Mouse (Mus musculus): Measurements from ENCODE around the gene Aoah.
A peak's percentile ranks its signal among the peaks of the same experiment; 100 is the strongest.

The Aoah gene

DNA sequence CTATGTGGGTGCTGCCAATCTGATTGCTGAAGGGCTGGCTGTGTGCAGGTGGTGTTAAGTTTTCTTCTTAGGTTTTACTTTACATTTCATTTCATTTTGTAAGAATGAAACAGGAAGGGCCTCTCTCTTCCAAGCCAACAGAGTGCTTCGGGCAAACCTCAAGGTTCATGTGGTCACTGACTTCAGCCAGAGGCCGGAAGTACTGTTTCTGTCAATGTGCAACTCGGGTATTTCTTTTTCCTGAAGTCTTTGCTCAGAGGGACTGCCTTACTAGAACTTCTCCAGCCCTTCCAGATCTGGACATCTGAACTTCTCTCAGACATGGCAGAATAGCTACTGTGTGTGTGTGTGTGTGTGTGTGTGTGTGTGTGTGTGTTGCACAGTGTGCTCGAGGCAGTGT, at the start of gene Aoah:
Gene Aoah, plus strand, starts transcription at position 213 of the 400 bp plus-strand sequence.
- no peak for DNase-seq (ENCODE audit: low spot score)

DNA sequence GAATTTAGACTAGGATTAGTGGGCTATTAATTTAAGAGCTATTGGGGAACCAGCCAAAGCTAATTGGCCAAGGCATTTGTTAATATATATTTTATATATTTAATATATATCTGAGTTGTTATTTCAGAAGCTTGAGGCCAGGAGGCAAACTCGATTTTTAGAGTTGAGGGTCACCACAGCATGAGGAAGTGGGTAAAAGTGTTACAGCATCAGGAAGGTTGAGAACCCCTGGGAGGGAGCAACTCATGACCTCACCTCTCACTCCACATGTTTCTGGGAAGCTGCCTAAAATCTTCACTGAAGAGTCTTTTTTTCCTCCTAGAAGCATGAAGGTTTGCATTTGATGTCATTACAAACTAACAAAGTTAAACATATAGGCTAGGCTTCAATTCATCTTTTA, 39.1 kb upstream of the Aoah start:
- no peak for DNase-seq (ENCODE audit: low spot score)

DNA sequence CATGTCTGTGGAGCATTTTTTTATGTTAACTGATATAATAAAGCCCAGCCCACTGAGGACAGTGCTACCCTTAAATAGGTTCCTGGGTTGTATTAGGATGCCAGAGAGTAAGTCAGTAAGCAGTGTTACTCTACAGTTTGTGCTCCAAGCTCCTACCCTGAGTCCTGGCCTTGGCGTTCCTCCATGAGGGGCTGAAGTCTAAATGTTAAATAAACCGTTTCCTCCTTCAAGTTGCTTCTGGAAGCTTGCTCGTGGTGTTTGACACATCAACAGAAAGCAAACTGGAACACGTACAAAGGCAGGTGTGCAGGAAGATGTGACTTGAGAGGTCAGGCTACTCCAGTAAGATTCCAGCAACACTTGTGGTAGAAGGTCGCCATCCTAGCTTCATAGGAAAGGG, 10.3 kb upstream of the Aoah start:
- no peak for DNase-seq (ENCODE audit: low spot score)

DNA sequence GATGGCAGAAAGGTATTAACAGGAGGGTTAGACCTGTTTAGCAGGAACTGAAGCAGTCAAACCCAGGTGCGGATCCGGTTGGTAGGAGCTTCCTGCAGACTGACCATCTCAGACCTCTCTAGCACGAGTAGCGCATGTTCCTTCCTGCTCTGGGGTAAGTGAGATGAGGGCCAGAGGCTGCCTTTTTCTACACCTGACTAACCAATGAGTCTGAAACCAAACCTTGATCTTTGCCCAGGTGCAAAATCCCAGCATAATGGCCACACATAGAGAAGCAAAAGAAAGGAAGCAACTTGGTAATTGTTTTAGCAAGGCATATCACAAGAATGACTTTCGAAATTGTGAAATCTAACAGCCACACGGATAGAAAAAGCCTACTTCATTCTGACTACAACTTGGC, 9.9 kb upstream of the Aoah start:
- no peak for DNase-seq (ENCODE audit: low spot score)

DNA sequence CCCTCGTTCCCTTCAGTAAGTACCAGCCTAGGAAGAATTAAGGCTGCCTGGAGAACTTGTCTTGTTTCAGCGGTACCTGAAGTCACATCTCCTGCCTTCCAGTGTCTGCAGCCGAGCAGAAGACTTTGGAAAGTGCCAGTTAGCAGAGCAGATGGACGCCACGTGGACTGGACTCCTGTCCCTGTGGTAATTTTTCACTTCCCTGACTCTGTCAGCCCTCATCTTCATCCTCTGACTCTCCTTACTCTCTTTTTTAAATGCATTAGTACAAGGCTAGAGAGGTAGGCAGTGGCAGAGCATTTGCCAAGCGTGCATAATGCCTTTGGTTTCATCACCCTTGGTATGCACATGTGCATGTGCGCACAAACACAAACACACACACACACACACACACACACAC, 8.0 kb upstream of the Aoah start:
- DNase-seq (ENCODE audit: low spot score), result no peak

DNA sequence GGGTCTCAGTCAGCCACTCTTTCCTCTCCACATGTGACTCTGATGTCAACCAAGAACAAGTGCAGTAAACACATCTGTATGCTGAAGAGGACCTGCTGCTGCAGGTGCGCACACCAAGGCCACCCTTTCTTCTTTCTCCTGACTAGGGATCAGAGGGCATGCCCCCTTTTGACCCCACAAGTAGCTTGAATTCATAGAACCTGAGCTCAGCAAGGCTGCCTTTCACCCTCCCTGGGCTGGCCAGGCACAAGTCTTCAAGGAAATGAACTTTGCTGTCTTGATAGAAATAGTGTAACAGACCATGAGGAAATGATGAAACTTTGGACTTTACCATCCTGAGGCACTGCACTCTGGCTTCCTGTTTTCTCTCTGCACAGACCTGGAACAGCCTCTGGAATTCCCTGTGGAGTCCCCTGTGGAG, 7.1 kb upstream of the Aoah start:
- DNase-seq (ENCODE audit: low spot score), result no peak

DNA sequence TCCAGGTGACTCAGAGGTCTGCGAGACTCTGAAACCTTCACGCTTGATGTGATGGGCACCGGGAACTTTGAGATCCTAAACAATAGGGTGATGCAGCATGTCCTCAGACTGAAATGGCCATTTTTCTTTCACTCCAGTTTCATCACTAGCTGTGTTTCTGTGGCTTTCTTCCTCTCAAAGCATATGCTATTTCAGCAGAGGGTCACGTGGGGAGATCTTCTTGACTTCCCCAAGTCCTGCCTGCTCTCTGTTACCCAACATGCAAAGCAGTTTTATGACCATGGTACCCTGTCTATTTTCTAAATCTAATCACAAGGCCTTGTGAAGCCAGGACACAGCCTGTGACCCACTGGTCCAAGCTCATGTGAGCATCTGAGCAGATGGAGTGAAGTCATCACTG, 6.0 kb upstream of the Aoah start:
- DNase-seq (ENCODE audit: low spot score), result no peak

DNA sequence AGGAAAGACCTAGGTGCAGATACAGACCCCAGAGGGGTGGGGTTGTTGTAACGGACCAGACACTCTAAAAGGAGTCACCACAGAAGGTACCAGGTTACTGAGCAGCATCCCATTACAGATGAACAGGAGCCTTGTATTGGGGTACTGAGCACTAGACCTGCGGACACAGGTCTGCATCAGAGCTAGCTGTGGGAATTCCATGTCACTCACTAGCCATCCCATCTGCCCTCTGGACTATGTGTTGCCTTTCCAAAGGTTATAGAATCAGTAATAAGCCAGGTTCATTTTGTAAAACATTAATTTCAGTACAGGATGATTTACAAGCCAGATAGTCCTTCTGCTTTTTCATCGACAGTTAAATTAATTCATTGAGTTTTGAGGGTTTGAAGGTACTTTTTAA, 2.7 kb downstream of the Aoah start:
- no peak for DNase-seq (ENCODE audit: low spot score)

DNA sequence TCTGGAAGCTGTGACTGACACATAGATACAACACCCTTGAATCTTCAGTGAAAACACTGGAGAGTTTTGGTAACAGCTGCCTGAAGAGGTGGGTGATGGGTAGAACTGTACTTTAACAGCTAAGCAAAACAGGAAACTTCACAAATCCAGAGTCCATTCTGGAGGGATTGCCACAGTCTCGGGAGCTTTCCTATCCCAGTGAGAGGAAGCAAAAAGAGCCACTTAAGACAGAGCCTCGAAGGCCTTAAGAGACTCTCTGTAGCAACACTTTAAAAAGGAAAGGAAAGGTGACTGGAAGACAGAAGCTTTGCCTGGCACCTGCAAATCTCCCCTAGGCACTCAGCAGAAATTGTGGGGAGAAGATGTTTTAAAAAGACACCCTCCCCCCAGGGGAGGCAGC, 4.6 kb downstream of the Aoah start:
- DNase-seq (ENCODE audit: low spot score), result no peak

DNA sequence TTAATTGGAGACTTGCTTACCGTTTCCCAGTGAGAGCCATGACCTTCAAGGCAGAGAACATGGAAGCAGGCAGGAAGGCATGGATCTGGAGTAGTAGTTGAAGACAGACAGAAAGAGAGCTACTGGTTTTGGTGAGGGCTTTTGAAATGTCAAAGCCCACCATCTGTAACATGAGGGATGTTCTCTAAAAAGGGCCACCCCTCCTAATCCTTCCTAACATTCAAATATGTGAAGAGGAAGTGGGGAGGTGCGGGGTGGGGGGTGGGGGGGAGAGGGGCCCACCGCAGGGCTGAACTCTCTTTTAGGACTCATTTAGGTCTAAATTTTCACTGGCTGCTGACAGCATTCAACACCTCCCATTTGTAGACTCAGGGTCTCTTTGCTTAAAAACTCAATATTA, 5.9 kb downstream of the Aoah start:
- DNase-seq (ENCODE audit: low spot score), result no peak

DNA sequence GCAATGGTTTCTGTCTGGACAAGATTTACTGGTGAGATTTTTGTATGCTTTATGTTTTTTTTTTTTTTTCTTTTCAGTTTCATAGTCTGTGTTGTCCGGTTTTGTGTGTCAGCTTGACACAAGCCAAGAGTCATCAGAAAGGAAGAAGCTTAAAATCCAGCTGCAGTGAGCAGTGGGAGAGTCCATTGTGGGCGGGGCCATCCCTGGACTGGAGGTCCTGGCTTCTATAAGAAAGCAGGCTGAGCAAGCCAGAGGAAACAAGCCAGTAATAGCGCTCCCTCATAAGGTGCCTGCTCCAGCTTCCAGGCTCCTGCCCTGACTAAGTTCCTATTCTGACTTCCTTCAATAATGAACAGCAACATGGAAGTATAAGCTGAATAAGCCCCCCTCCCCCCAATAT, 6.7 kb downstream of the Aoah start:
- no peak for DNase-seq (ENCODE audit: low spot score)

DNA sequence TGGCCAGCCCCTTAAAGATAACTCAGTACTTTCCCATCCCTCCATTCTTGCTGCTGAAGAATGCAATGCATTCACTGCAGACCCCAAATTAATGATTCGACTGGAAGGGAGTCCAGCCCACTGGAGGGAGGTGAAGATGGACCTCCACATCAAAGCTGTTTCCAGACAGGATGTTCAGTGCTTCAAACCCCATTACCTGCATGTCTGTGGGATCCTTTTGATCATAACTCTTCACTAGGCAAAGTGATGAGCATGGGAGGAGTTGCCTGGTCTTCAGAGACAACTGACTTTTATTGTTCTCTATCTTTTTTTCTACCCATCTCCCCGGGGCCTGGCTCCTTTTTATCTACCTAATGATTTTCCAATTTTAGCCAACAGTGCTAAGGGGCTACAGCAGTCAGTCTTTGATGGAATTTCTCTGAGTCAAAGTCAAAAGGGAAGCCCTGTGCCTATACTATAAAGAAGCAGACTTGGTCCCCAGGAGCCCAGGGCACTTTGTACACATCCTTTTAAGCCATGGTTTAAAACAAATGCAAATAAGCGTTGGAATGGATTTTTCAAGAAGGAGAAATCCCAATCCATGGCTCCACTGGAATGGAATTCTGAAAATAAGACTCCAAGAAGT, 18.0 kb downstream of the Aoah start:
- no peak for DNase-seq (ENCODE audit: low spot score)

DNA sequence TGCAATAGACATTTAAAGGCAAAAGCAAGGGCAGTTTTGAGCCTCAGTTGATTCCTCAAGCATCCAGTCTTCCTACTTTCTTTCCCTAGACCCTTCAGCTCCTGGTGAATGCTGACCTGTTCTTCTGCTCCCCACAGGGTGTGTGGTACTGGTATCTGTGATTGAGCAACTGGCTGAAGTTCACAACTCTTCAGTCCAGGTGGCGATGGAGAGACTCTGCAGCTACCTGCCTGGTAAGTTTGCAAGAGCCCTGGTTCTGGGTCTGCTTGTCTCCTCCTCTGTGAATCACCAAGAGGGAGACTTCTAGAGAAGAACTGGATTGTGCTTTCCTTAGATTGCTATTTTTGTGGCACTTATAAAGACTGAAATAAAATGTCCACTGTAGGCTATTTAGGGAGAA, 22.5 kb downstream of the Aoah start:
- DNase-seq (ENCODE audit: low spot score), result no peak

DNA sequence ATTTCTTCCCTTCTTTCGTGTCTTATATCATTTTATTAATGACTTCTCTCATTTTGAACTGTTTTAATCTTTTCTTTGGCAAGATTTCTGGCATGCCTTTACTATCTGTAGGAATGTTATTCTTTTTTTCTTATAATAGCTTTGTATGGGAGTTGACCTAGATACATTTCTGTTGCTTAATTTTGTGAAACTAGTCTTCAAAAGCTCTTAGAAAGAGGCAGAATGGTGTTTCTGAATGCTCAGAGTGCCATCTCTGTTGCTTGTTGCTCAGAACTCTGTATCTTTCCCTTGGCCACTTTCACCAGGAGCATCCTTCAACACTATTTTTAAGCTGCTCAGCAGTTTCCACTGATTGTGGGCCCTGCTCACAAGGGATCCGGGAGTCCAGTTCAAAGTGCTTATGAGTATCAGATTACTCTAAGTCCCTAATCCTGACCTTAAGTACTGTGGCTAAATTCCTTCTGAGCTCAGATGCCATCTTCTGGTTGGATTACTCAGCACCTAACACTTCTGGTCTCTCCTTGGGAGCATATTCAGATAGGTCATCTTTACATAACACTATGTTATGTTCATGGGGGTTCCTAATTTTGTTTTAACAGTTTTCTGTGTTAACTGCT, 26.9 kb downstream of the Aoah start:
- no peak for DNase-seq (ENCODE audit: low spot score)

DNA sequence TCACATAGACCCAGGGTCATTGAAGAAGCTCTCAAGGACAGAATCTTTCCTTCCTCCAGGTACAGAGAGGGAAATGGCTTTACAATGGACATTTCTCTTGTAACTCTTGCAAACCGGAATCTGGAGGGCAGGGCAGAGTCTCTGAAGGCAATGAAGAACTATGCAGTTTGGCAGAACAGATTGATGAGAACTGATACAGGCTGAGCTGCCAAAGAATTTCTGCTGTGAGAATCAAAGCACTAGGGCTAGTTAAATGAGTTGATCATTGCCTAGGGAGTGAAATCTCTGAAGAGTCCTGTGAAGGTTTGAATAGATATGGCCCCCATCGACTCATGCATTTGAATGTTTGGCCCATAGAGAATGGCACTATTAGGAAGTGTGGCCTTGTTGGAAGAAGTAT, 34.8 kb downstream of the Aoah start:
- no peak for DNase-seq (ENCODE audit: low spot score)

DNA sequence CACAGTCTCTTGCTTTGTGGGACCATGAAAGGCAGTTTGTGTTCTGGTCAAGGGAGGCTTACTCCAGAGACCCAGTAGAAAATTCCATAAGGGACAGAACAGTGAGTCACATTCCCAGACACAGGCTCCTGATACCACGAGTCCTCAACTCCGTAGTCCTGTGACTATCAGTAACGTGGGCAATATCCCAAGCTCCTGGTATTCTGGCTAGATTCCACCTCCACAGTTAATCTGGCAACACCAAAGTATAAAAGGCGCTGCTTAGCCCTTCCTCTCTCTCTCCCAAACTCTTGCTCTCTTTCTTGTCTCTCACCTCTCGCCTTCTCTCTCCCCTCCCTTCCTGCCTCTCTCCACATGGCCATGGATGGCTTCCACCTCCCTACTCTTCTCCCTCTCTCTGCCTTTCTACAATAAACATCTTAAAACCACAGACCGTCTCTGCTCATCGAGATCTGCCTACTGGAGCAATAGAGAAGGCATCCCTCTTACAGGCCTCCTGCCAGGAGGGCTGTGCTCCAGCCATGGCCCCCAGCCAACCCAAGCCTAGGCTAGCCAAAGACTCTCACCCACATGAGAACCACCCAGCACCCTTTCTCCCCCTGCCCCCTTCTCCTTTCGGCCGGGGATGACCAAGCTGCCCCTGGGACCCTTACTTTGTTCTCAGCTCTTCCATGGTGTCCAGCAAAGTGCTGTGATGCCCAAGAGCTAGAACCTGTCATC, 35.4 kb downstream of the Aoah start:
- no peak for DNase-seq (ENCODE audit: low spot score)

DNA sequence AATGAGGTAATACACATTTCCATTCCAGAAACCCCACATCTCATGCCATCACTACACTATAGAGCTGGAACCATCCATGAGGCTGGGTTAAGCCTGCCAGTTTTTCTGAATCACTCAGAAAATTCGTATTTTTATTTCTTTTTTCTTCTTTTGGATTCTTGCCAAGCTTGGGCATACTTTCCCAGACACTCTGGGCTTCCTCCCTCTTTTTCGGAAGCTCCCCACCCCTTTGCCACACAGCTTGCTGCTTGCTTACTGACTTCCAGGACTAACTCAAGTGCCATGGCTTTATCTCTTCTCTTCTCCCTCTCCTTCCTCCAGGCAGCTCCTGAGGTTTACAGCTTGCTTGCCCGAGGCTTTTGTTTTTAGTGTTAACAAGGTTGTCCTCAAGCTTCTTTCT, 62.0 kb downstream of the Aoah start:
- no peak for DNase-seq (ENCODE audit: low spot score)

DNA sequence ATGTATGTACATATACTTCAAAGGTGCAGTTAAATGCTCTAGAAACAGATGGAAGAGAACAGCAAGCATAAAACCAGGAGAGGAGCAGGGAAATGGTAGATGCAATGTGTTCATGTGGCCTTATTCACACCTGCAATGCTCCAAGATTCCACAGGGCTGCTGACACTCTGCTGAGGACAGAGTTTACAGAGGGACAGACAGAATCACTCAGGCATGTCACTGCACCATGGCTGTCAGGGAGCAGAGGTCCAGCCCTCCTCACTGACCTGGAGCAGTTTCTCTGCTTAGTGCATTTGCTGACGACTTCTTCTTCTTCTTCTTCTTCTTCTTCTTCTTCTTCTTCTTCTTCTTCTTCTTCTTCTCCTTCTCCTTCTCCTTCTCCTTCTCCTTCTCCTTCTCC, 105.5 kb downstream of the Aoah start:
- DNase-seq (ENCODE audit: low spot score), result no peak

DNA sequence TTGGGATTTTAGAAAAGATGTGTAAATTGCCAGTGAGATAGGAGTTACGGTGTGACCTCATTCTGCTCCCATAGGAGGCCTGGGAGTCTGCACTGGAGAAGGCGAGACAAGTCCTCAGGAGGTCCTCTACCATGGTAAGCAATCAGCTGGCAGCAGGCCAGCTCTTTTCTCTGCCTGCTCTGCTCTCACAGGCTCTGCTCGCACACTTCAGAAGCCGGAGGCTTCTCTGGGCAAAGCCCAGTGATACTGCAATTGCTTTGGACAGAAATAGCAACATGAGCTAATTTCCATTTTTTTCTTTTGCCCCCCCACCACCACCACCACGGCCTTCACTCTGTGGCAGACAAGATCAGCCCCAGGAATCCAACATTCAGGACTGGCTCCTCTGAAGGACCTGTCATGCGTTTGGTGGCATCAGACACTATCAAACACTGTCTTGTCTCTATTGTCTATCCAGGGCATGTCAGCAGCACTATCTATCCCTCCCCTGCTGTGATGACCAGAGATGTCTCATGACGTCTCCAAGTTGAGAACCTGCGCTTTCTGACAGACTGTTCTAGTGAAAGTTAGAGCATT, 106.6 kb downstream of the Aoah start:
- DNase-seq (ENCODE audit: low spot score), result peak; percentile 8

DNA sequence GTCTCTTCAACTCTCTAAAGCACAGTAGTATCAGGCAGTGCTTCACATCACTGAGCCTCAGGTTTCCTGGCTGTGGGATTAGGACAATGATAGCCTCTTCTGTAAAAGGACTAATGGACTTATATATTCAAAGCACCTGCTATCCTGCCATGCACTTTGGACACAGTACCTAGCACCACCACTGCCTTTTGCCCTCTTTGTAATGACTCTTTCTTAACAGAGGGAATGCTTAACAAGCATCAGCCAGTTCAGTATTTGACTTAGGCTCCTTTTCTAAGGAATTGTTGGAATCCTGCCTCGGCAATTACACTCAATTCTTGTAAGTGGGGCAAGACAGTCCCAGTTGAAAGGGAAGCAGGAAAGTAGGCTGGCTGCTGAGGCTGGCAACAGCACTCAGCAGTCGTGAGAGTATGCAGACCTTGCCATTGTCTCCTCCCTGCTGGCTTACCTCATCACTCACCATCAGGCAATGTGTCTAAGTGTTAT, 107.1 kb downstream of the Aoah start:
- peak; percentile 10 for DNase-seq (ENCODE audit: low spot score)

DNA sequence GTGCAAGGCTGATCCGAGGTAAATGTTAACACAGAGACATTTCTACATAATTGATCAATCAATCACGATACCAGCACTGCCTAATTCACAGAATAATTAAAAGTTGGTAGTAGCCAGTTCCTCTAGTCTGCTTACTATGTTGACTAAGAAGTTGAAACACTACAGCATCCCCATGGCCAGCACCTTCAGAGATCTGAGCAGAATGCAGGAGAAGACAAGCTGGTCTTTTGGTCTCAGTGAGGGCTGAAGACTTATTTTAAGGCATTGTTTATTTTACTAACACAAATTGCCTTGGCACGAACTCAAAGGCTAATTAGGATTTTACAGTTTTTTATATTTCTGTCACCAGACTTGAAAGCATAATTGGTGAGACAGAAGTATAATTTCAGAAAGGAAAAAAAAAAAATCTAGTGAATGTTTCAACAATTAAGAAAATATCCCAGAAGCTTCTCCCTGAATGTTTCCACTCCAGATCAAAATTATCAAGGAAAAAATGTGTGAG, 107.8 kb downstream of the Aoah start:
- DNase-seq (ENCODE audit: low spot score), result no peak

DNA sequence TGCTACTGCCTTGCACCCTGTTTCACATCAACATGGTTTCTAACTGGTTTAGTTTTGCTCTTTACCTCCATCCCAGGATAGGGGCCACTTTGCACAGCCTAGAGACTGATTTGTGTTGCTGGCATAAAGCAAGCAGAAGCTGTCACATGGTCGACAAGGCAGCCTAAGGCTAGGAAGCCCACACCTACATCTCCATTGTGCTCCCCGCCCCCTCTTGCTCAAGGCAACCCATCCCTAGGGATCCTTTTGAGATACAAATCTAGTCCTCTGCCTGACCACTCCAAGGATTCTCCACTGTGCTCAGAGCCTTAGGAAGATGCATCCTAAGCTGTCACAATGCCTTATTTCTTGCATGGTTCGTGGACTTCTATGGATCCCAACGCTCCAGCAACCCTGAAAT, 110.2 kb downstream of the Aoah start:
- no peak for DNase-seq (ENCODE audit: low spot score)

DNA sequence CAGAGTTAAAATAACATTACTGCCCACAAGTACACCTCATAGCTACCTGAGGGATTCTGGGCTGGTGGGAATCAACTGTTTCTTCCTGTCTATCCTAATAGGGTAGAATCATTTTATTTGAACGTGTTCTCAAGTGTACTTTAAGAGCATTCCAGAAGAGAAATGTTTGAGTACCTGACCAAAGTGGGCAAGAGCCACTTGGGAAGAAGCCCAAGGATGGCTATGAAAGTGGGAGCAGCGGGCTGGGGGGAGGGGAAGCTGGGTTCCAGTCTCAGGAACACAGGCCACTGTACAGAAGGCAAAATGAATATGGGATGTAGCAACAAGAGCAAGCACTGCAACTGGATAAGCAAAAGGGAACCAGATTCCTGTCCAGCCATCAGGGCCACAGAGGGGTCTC, 111.3 kb downstream of the Aoah start:
- DNase-seq (ENCODE audit: low spot score), result no peak

Data from embryo, embryonic 10.5 days (tissue).